Mouse (Mus musculus): ENCODE results near the gene Nek2.

GRCm38 (mm10) chr1:191875683-191876305, 54.5 kb downstream of the Nek2 start:
- TF ChIP-seq CTCF (IDR thresholded peaks at IDR 0.05; ENCODE audit: low read depth) (no peak), EP300 (IDR thresholded peaks at IDR 0.05; ENCODE audit: low read depth) (no peak)
